Mouse (Mus musculus) cortical plate, adult 2 months (tissue): ENCODE measurements around the gene Nrm.

Experiments
- CTCF ChIP-seq: fragments of 200-500 bp; IDR thresholded peaks from 2 replicates; pipeline ENCODE4 v1.5.1; 2011; ENCODE audit warnings: mild to moderate bottlenecking, control low read depth, low read length; ENCODE audit not compliant: insufficient read depth; ENCODE audit errors: extremely low read depth
- POLR2A ChIP-seq: fragments of 200-500 bp; IDR thresholded peaks from 2 replicates; pipeline ENCODE4 v1.6.1; 2011; ENCODE audit warnings: mild to moderate bottlenecking, low read length, control low read depth; ENCODE audit not compliant: insufficient read depth; ENCODE audit errors: extremely low read depth

GRCm38 (mm10) chr17:35903992-35904355 lies 42.9 kb downstream of the Nrm start:
- no peak for TF ChIP-seq CTCF
- TF ChIP-seq POLR2A, result no peak
